Mouse (Mus musculus): Measurements from ENCODE around the gene Pdzd2. TPM values are rescaled to one million over a fixed set of nuclear protein-coding genes. Genes with fewer than 3 reads are reported as not detected.
"Not testable (repeated sequence)": the region's sequence is repeated elsewhere in the genome, so short reads cannot be mapped to it uniquely, and the experiment has no call there.

The Pdzd2 gene
- polyA plus RNA-seq, 1 experiment from 2014 or later, result 14.5 TPM

DNA sequence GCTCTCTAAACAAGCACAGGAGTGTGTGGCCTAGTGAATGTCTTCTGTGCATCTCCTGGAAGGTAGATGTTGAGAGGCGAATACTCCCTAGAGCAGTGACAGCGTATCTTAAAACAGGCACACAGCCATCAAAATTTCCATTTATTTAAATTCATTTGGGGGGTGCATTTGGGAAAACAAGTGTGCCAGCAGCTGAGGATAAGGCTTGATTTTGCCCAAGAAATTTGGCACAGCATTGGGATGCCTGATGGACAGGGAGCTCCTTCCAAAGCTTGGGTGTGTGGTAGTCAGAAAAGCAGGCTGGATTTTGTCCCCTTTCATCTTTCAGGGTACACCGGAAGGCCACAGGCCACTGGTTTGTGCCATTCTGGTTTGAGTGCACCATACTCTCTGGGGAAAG, 369.6 kb downstream of the Pdzd2 start:
- Histone ChIP-seq H3K36me3 (peaks cover 38% of the 10 kb centered on the region), H3K4me2 (no peak overlapping the region), H3K27me3 (replicated peaks) (peaks cover 4% of the 10 kb centered on the region; the same call in 1 of the 2 replicates), H3K9me3 (no peaks in the 10 kb centered on the region), H3K4me1 (peaks cover 38% of the 10 kb centered on the region), H3K27ac (replicated peaks) (no peak overlapping the region), H3K9ac (no peak overlapping the region), H3K4me3 (no peak overlapping the region)
- 89% methylated on average over 3 of the region's 3 CpGs for WGBS
- no peak for ATAC-seq (ENCODE audit: extremely low read depth, insufficient number of reproducible peaks, low FRiP score, low TSS enrichment)

DNA sequence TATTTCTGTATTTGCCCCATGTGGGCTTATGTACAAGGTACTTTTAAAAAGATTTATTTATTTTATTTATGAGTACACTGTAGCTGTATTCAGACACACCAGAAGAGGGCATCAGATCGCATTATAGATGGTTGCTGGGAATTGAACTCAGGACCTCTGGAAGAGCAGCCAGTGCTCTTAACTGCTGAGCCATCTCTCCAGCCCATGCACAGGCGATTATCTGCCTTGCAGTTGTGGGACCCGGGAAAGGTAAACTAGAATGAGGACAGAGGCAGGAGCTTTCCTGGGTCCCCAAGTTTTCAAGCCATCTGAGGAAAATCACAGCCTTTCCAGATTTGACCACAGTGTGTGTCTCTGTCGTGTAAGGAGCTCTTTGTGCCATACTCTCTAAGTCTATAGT, 370.9 kb downstream of the Pdzd2 start:
- H3K4me3 ChIP-seq, result no peak overlapping the region

DNA sequence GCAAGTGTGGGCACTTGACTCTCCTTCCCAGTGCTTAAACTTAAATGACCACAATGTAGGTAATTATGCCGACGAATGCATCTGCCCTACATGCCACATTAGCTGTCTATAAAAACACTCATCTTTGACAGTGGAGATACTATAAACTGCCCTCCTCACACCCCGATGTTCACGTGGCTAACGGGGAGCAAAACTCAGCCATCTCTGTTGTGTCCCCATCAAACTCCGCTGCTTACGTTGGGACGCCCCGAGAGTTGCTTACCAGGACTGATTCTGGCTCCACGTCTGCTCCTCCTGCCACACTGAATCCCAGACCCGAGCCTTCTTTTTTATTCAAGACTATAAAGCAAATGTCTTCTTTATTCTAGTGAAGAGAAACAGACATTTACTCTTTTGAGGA, 371.4 kb downstream of the Pdzd2 start:
- peak overlapping the region; percentile 81 for H3K27ac ChIP-seq (replicated peaks)
- H3K4me1 ChIP-seq, result peaks cover 34% of the 10 kb centered on the region
- no peak overlapping the region for H3K9ac ChIP-seq
- H3K4me3 ChIP-seq, result no peak overlapping the region
- no peaks in the 10 kb centered on the region for H3K9me3 ChIP-seq
- WGBS, result 77% methylated on average over 11 of the region's 11 CpGs
- H3K27me3 ChIP-seq (replicated peaks), result no peaks in the 10 kb centered on the region
- H3K4me2 ChIP-seq, result no peak overlapping the region
- peaks cover 24% of the 10 kb centered on the region for H3K36me3 ChIP-seq
- ATAC-seq (ENCODE audit: extremely low read depth, insufficient number of reproducible peaks, low FRiP score, low TSS enrichment), result no peak

More for the DNA sequence above, 370.9 kb downstream of the Pdzd2 start:
- no peak for ATAC-seq (ENCODE audit: extremely low read depth, insufficient number of reproducible peaks, low FRiP score, low TSS enrichment)
- H3K4me1 ChIP-seq, result peaks cover 34% of the 10 kb centered on the region
- WGBS, result 75% methylated on average over 4 of the region's 4 CpGs
- H3K9ac ChIP-seq, result no peak overlapping the region
- no peaks in the 10 kb centered on the region for H3K9me3 ChIP-seq
- H3K27ac ChIP-seq (replicated peaks), result no peak overlapping the region; the same call in 1 of the 2 replicates
- peaks cover 28% of the 10 kb centered on the region for H3K36me3 ChIP-seq
- H3K4me2 ChIP-seq, result no peak overlapping the region
- H3K27me3 ChIP-seq (replicated peaks), result no peaks in the 10 kb centered on the region; the same call in 1 of the 2 replicates

DNA sequence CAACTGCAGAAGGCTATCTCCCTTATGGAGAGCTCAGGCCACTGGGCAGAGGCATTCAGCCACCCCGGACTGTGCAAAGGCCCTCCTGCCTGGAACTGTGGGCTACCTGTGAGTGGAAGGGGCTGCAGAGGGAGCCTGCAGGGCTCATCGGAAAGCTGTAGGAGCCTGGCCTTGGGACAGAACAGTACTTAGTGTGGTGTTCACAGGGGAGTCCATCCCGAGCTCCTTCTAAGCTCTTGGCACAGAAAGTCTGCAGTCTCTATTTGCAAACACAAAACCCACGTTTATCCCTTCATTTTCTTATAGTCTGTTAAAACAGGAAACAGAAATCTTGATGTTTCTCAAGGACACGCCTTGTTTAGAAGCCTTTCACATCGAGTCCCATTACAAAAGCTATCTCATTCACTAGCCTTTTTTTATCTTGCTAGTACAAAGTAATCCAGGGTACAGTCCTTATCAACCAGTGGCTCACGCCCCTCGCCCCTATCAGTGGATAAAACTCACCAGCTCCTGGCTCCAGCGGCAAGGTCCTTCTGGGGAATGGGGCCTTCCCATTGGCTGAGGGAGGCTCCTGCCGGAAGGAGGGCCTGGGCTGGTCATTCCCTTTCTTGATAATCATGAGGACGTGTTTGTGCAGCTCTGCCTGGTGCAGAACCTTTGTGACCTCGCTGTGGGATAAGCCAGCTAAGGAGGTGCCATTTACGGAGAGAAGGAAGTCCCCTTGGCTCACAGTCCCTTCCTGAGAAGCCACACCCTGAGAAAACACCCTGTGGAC, 372.2 kb downstream of the Pdzd2 start:
- Histone ChIP-seq H3K36me3 (peaks cover 17% of the 10 kb centered on the region), H3K27me3 (replicated peaks) (no peaks in the 10 kb centered on the region), H3K4me1 (peaks cover 34% of the 10 kb centered on the region), H3K4me2 (peak overlapping the region; percentile 56), H3K27ac (replicated peaks) (peak overlapping the region; percentile 81), H3K9ac (peak overlapping the region; percentile 40), H3K9me3 (no peaks in the 10 kb centered on the region), H3K4me3 (no peak overlapping the region)
- ATAC-seq (ENCODE audit: extremely low read depth, insufficient number of reproducible peaks, low FRiP score, low TSS enrichment), result peak; percentile 61; the same call in 1 of the 2 replicates
- 13% methylated on average over 13 of the region's 13 CpGs for WGBS

- not testable (repeated sequence) for H3K27me3 ChIP-seq (replicated peaks)
Measured at GRCm38 (mm10) chr15:12366580-12367305, 373.0 kb downstream of the Pdzd2 start.

GRCm38 (mm10) chr15:12366072-12366469, 373.7 kb downstream of the Pdzd2 start:
- 57% methylated on average over 3 of the region's 3 CpGs for WGBS
- ATAC-seq (ENCODE audit: extremely low read depth, insufficient number of reproducible peaks, low FRiP score, low TSS enrichment), result no peak
- Histone ChIP-seq H3K4me3 (no peak overlapping the region), H3K27me3 (replicated peaks) (no peaks in the 10 kb centered on the region), H3K4me2 (no peak overlapping the region), H3K36me3 (peaks cover 18% of the 10 kb centered on the region), H3K9ac (no peak overlapping the region), H3K9me3 (no peaks in the 10 kb centered on the region), H3K4me1 (peaks cover 30% of the 10 kb centered on the region), H3K27ac (replicated peaks) (0 out of 2 replicates have a peak overlapping the region, but pooled peaks have one; percentile 5)

More at GRCm38 (mm10) chr15:12366580-12367305, 373.0 kb downstream of the Pdzd2 start:
- Histone ChIP-seq H3K27ac (replicated peaks) (peak overlapping the region; percentile 81), H3K4me2 (peak overlapping the region; percentile 56), H3K4me1 (peaks cover 34% of the 10 kb centered on the region), H3K9ac (peak overlapping the region; percentile 40; the same call in 1 of the 2 replicates), H3K36me3 (peaks cover 13% of the 10 kb centered on the region)
- ATAC-seq (ENCODE audit: extremely low read depth, insufficient number of reproducible peaks, low FRiP score, low TSS enrichment); H3K4me3 ChIP-seq; H3K9me3 ChIP-seq: not testable (repeated sequence)
- WGBS, result 84% methylated on average over 11 of the region's 11 CpGs

- H3K4me1 ChIP-seq, result peaks cover 30% of the 10 kb centered on the region
- H3K9me3 ChIP-seq, result no peaks in the 10 kb centered on the region
- no peaks in the 10 kb centered on the region for H3K27me3 ChIP-seq (replicated peaks)
- 64% methylated on average over 15 of the region's 15 CpGs for WGBS
- no peak overlapping the region for H3K4me2 ChIP-seq
- ATAC-seq (ENCODE audit: extremely low read depth, insufficient number of reproducible peaks, low FRiP score, low TSS enrichment), result no peak
- H3K36me3 ChIP-seq, result peaks cover 23% of the 10 kb centered on the region
- no peak overlapping the region for H3K4me3 ChIP-seq
- H3K27ac ChIP-seq (replicated peaks), result no peak overlapping the region
- H3K9ac ChIP-seq, result no peak overlapping the region
Measured at GRCm38 (mm10) chr15:12365416-12366071, 374.2 kb downstream of the Pdzd2 start.

DNA sequence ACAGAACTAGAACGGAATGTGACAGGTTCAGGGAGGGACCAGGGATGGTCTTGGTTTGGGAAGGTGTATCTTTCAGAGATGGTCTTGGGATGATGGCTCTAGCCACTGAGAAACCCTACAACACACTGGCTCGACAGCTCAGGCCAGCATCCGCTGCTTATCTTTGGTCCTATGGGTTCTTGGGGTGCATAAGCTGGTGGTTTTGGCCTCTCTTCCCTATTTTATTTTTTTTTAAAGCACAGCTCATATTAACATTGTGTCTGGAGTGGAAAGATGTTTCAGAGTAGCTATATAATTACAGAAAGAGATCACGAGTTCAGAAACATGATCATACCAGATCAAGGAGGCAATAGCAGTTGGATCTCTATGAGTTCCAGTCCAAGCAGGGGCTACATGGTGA, 375.6 kb downstream of the Pdzd2 start:
- Histone ChIP-seq H3K27me3 (replicated peaks) (no peaks in the 10 kb centered on the region), H3K4me3 (no peak overlapping the region)
- WGBS, result 73% methylated on average over 4 of the region's 4 CpGs

GRCm38 (mm10) chr15:12362701-12363040, 377.1 kb downstream of the Pdzd2 start:
- no peaks in the 10 kb centered on the region for H3K9me3 ChIP-seq
- WGBS, result 82% methylated on average over 6 of the region's 6 CpGs
- no peak overlapping the region for H3K4me2 ChIP-seq
- peaks cover 46% of the 10 kb centered on the region for H3K36me3 ChIP-seq
- ATAC-seq (ENCODE audit: extremely low read depth, insufficient number of reproducible peaks, low FRiP score, low TSS enrichment), result no peak
- H3K4me3 ChIP-seq, result no peak overlapping the region
- no peaks in the 10 kb centered on the region for H3K27me3 ChIP-seq (replicated peaks)
- no peak overlapping the region for H3K27ac ChIP-seq (replicated peaks)
- no peak overlapping the region for H3K9ac ChIP-seq
- peaks cover 20% of the 10 kb centered on the region for H3K4me1 ChIP-seq

More for the DNA sequence above, 375.6 kb downstream of the Pdzd2 start:
- peaks cover 36% of the 10 kb centered on the region for H3K36me3 ChIP-seq
- H3K4me2 ChIP-seq, result no peak overlapping the region
- ATAC-seq (ENCODE audit: extremely low read depth, insufficient number of reproducible peaks, low FRiP score, low TSS enrichment), result no peak
- peaks cover 30% of the 10 kb centered on the region for H3K4me1 ChIP-seq
- H3K9me3 ChIP-seq, result no peaks in the 10 kb centered on the region
- H3K27ac ChIP-seq (replicated peaks), result no peak overlapping the region
- H3K9ac ChIP-seq, result no peak overlapping the region

DNA sequence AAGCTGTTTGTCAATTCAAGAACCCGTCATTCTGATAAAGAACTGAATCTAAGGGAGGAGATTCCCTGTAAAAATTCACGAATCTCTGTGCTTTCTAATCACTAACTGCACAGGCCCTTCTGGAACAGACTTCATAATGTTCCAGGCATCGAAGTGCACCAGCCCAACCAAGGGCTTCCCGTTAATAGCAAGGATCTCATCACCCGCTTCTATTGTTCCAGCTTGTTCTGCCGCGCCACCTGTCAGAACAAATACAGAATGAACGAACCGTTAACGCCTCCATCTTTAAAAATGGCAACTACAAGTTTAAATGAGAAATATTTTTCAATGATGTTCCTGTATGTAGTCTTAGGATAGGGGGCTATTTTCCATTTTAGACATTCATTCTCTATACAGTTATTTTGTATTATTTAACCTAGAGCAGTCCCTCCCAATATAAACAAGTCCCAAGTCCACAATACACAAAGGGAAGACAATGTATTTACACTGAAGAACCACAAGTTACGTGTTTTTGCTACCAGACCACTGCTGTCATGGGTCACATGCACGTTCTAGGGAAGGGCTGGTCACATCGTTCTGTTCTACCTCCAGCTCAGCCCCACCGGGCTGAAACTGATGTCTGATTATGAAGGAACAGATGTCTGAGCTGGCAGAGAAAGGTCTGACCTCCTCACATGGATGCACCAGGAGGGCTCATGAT, 377.6 kb downstream of the Pdzd2 start:
- no peak for ATAC-seq (ENCODE audit: extremely low read depth, insufficient number of reproducible peaks, low FRiP score, low TSS enrichment)
- Histone ChIP-seq H3K4me1 (peaks cover 15% of the 10 kb centered on the region), H3K27me3 (replicated peaks) (no peaks in the 10 kb centered on the region), H3K4me2 (no peak overlapping the region), H3K9me3 (no peaks in the 10 kb centered on the region), H3K27ac (replicated peaks) (no peak overlapping the region), H3K9ac (no peak overlapping the region), H3K4me3 (no peak overlapping the region), H3K36me3 (peaks cover 51% of the 10 kb centered on the region)
- 82% methylated on average over 14 of the region's 14 CpGs for WGBS

Data from heart, embryonic 13.5 days (tissue).